Mouse (Mus musculus) liver, embryonic 15.5 days (tissue): ENCODE results near the gene Tspan18. TPM values are rescaled to one million over a fixed set of nuclear protein-coding genes. Genes with fewer than 3 reads are reported as not detected.

Experiments
- ATAC-seq: fragments of 200-750 bp; cut with Nextera tagmentation; 2 replicates; pipeline ENCODE4 v1.8.0; 2017; ENCODE audit warnings: moderate number of reproducible peaks, mild to moderate bottlenecking, moderate library complexity; ENCODE audit not compliant: insufficient read depth
- H3K27ac ChIP-seq: fragments of 300-500 bp; sonication (generic); replicated peaks from 2 replicates; pipeline ENCODE4 v1.5.1; 2015; ENCODE audit warnings: mild to moderate bottlenecking, inconsistent platforms
- H3K27me3 ChIP-seq: fragments of 300-500 bp; sonication (generic); 2 replicates; pipeline ENCODE4 v1.6.1; 2015; ENCODE audit warnings: mild to moderate bottlenecking, inconsistent platforms
- H3K36me3 ChIP-seq: fragments of 300-500 bp; sonication (generic); replicated peaks from 2 replicates; pipeline ENCODE4 v1.6.1; 2015; ENCODE audit warnings: moderate library complexity, mild to moderate bottlenecking, inconsistent platforms
- H3K4me1 ChIP-seq: fragments of 300-500 bp; sonication (generic); replicated peaks from 2 replicates; pipeline ENCODE4 v1.6.1; 2015; ENCODE audit warnings: inconsistent platforms
- H3K4me2 ChIP-seq: fragments of 300-500 bp; sonication (generic); 2 replicates; pipeline ENCODE4 v1.6.1; 2015; ENCODE audit warnings: moderate library complexity, mild to moderate bottlenecking, inconsistent platforms
- H3K4me3 ChIP-seq: fragments of 300-500 bp; sonication (generic); replicated peaks from 2 replicates; pipeline ENCODE4 v1.5.1; 2015; ENCODE audit warnings: mild to moderate bottlenecking, inconsistent platforms
- H3K9ac ChIP-seq: fragments of 300-500 bp; sonication (generic); 2 replicates; pipeline ENCODE4 v1.6.1; 2015; ENCODE audit warnings: moderate library complexity, mild to moderate bottlenecking, inconsistent platforms
- H3K9me3 ChIP-seq: fragments of 300-500 bp; sonication (generic); replicated peaks from 2 replicates; pipeline ENCODE4 v1.6.1; 2016; ENCODE audit warnings: inconsistent platforms
- WGBS: fragments of 180-500 bp; shearing (Covaris S2); methylation state at CpG from one replicate; pipeline ENCODE4 v1.1.7; 2015; ENCODE audit warnings: mixed read lengths; ENCODE audit not compliant: insufficient replicate concordance; 5-methylcytosine and 5-hydroxymethylcytosine counted together
- polyA plus RNA-seq: library from polyadenylated mRNA; unstranded; fragments of >200 nt; fragmentation: Nextera tagmentation; extraction: Ambion mirVana; gene quantifications from 2 replicates; pipeline ENCODE4 v1.2.1, GENCODE M21; 2015

The Tspan18 gene
- polyA plus RNA-seq, 1 experiment from 2014 or later: 2.7 TPM

- Histone ChIP-seq H3K27ac (no peak overlapping the region), H3K4me1 (no peaks in the 10 kb centered on the region), H3K36me3 (no peaks in the 10 kb centered on the region), H3K4me2 (no peak overlapping the region), H3K9ac (no peak overlapping the region), H3K9me3 (no peaks in the 10 kb centered on the region), H3K4me3 (no peak overlapping the region), H3K27me3 (no peaks in the 10 kb centered on the region)
- 35% methylated on average over 11 of the region's 11 CpGs for WGBS
- no peak for ATAC-seq
Measured at GRCm38 (mm10) chr2:93278181-93278975, 55.9 kb downstream of the Tspan18 start.

GRCm38 (mm10) chr2:93277486-93277885, 56.8 kb downstream of the Tspan18 start:
- WGBS: 38% methylated on average over 4 of the region's 4 CpGs
- no peak for ATAC-seq
- Histone ChIP-seq H3K4me3 (no peak overlapping the region), H3K36me3 (no peaks in the 10 kb centered on the region), H3K9ac (no peak overlapping the region), H3K27me3 (no peaks in the 10 kb centered on the region), H3K9me3 (no peaks in the 10 kb centered on the region), H3K27ac (no peak overlapping the region), H3K4me2 (no peak overlapping the region), H3K4me1 (no peaks in the 10 kb centered on the region)

GRCm38 (mm10) chr2:93276026-93276425, 58.3 kb downstream of the Tspan18 start:
- Histone ChIP-seq H3K4me2 (no peak overlapping the region), H3K36me3 (no peaks in the 10 kb centered on the region), H3K9me3 (no peaks in the 10 kb centered on the region), H3K4me1 (no peaks in the 10 kb centered on the region), H3K27ac (no peak overlapping the region), H3K9ac (no peak overlapping the region), H3K4me3 (no peak overlapping the region), H3K27me3 (no peaks in the 10 kb centered on the region)
- WGBS: 75% methylated on average over 7 of the region's 7 CpGs
- ATAC-seq: no peak

- no peak for ATAC-seq
- H3K4me1 ChIP-seq: no peaks in the 10 kb centered on the region
- WGBS: 52% methylated on average over 1 of the region's 1 CpGs
- no peaks in the 10 kb centered on the region for H3K36me3 ChIP-seq
- H3K4me3 ChIP-seq: no peak overlapping the region
- H3K27ac ChIP-seq: no peak overlapping the region
- no peaks in the 10 kb centered on the region for H3K9me3 ChIP-seq
- H3K4me2 ChIP-seq: no peak overlapping the region
- no peaks in the 10 kb centered on the region for H3K27me3 ChIP-seq
- no peak overlapping the region for H3K9ac ChIP-seq
Measured at GRCm38 (mm10) chr2:93273916-93274315, 60.4 kb downstream of the Tspan18 start.

- H3K36me3 ChIP-seq: no peaks in the 10 kb centered on the region
- no peak overlapping the region for H3K9ac ChIP-seq
- ATAC-seq: no peak
- H3K27ac ChIP-seq: no peak overlapping the region
- 56% methylated on average over 5 of the region's 5 CpGs for WGBS
- H3K4me1 ChIP-seq: 0 out of 2 replicates have a peak, but pooled peaks cover 4% of the 10 kb centered on the region
- no peaks in the 10 kb centered on the region for H3K9me3 ChIP-seq
- no peak overlapping the region for H3K4me3 ChIP-seq
- no peaks in the 10 kb centered on the region for H3K27me3 ChIP-seq
- H3K4me2 ChIP-seq: no peak overlapping the region
Measured at GRCm38 (mm10) chr2:93270083-93270482, 64.2 kb downstream of the Tspan18 start.

GRCm38 (mm10) chr2:93269611-93270010, 64.7 kb downstream of the Tspan18 start:
- Histone ChIP-seq H3K4me1 (0 out of 2 replicates have a peak, but pooled peaks cover 4% of the 10 kb centered on the region), H3K9ac (no peak overlapping the region), H3K27me3 (no peaks in the 10 kb centered on the region), H3K9me3 (no peaks in the 10 kb centered on the region), H3K4me2 (no peak overlapping the region), H3K4me3 (no peak overlapping the region), H3K36me3 (no peaks in the 10 kb centered on the region), H3K27ac (no peak overlapping the region)
- WGBS: 73% methylated on average over 10 of the region's 10 CpGs
- ATAC-seq: no peak

GRCm38 (mm10) chr2:93268711-93269270, 65.5 kb downstream of the Tspan18 start:
- H3K4me2 ChIP-seq: no peak overlapping the region
- no peak overlapping the region for H3K4me3 ChIP-seq
- no peaks in the 10 kb centered on the region for H3K9me3 ChIP-seq
- no peak overlapping the region for H3K27ac ChIP-seq
- no peaks in the 10 kb centered on the region for H3K36me3 ChIP-seq
- H3K9ac ChIP-seq: no peak overlapping the region
- H3K27me3 ChIP-seq: no peaks in the 10 kb centered on the region
- WGBS: 59% methylated on average over 3 of the region's 3 CpGs
- ATAC-seq: no peak
- H3K4me1 ChIP-seq: 0 out of 2 replicates have a peak, but pooled peaks cover 4% of the 10 kb centered on the region

GRCm38 (mm10) chr2:93267791-93268190, 66.5 kb downstream of the Tspan18 start:
- H3K9ac ChIP-seq: no peak overlapping the region
- H3K4me1 ChIP-seq: 0 out of 2 replicates have a peak, but pooled peaks cover 4% of the 10 kb centered on the region
- no peak overlapping the region for H3K4me3 ChIP-seq
- peak; percentile 49 for ATAC-seq
- H3K27me3 ChIP-seq: no peaks in the 10 kb centered on the region
- no peaks in the 10 kb centered on the region for H3K9me3 ChIP-seq
- no peak overlapping the region for H3K27ac ChIP-seq
- no peak overlapping the region for H3K4me2 ChIP-seq
- 31% methylated on average over 4 of the region's 4 CpGs for WGBS
- no peaks in the 10 kb centered on the region for H3K36me3 ChIP-seq

GRCm38 (mm10) chr2:93266565-93267169, 67.6 kb downstream of the Tspan18 start:
- no peaks in the 10 kb centered on the region for H3K9me3 ChIP-seq
- H3K4me2 ChIP-seq: no peak overlapping the region
- H3K4me1 ChIP-seq: 0 out of 2 replicates have a peak, but pooled peaks cover 10% of the 10 kb centered on the region
- no peak overlapping the region for H3K4me3 ChIP-seq
- 49% methylated on average over 7 of the region's 7 CpGs for WGBS
- H3K36me3 ChIP-seq: no peaks in the 10 kb centered on the region
- no peaks in the 10 kb centered on the region for H3K27me3 ChIP-seq
- H3K27ac ChIP-seq: no peak overlapping the region
- ATAC-seq: no peak
- no peak overlapping the region for H3K9ac ChIP-seq

- 0 out of 2 replicates have a peak, but pooled peaks cover 9% of the 10 kb centered on the region for H3K4me1 ChIP-seq
- H3K9ac ChIP-seq: no peak overlapping the region
- H3K27me3 ChIP-seq: no peaks in the 10 kb centered on the region
- no peak overlapping the region for H3K4me2 ChIP-seq
- H3K9me3 ChIP-seq: no peaks in the 10 kb centered on the region
- ATAC-seq: peak; percentile 31; the same call in 1 of the 2 replicates
- H3K4me3 ChIP-seq: no peak overlapping the region
- H3K36me3 ChIP-seq: no peaks in the 10 kb centered on the region
- H3K27ac ChIP-seq: no peak overlapping the region
- 31% methylated on average over 5 of the region's 5 CpGs for WGBS
Measured at GRCm38 (mm10) chr2:93262291-93263285, 71.7 kb downstream of the Tspan18 start.
